Mouse (Mus musculus) T-cell, adult 2 months (primary cell): Measurements from ENCODE around the gene Atg7.

Source experiments
- DNase-seq: peaks from one replicate; pipeline ENCODE4 v3.0.0; 2022; ENCODE audit warnings: low spot score

The Atg7 gene

GRCm38 (mm10) chr6:114788663-114789062 is 145.8 kb downstream of the Atg7 start:
- no peak for DNase-seq

GRCm38 (mm10) chr6:114790084-114790483 is 147.2 kb downstream of the Atg7 start:
- DNase-seq = no peak

DNA sequence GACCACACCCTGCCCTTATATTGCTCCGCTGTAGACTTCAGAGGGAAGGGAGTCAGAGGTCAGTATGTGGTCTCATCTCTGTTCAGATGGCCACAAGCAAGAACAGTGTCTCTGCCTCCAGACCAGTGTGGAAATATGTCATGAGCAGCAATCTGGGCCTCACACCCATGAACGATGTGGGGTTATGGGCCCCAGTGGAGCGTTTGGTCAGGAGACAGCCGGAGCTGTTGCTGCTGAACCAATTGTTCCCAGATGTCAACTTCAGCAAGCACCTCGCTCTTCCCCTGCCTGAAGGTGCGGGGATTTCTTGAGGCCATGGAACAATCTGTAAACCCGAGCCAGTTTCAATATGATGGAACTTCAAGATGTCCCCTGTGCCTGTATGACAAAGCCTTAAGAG is 148.0 kb downstream of the Atg7 start:
- no peak for DNase-seq

- no peak for DNase-seq
Measured at GRCm38 (mm10) chr6:114791846-114792245, 148.9 kb downstream of the Atg7 start.

DNA sequence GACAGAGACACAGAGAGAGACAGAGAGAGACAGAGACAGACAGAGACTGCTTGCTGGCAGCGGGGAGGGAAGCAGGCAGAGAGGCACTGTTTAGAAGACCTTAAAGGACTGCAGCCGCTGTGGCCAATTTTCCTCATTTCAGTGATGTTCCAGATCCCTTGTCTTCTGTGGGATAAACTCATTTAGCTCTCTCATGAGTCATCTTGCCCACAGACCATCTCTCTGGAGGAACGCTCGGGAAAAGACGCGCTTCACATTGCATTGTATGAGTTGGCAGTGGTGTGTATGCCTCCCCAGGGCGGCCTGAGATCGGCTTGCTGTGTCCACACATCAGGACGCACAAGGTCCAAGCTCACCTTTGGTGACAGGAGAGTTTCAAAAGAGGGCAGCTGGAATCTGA is 151.8 kb downstream of the Atg7 start:
- no peak for DNase-seq

GRCm38 (mm10) chr6:114795706-114796325 is 152.9 kb downstream of the Atg7 start:
- DNase-seq = no peak

- DNase-seq = no peak
Measured at GRCm38 (mm10) chr6:114797901-114798300, 155.0 kb downstream of the Atg7 start.

- no peak for DNase-seq
Measured at GRCm38 (mm10) chr6:114798715-114799114, 155.8 kb downstream of the Atg7 start.

DNA sequence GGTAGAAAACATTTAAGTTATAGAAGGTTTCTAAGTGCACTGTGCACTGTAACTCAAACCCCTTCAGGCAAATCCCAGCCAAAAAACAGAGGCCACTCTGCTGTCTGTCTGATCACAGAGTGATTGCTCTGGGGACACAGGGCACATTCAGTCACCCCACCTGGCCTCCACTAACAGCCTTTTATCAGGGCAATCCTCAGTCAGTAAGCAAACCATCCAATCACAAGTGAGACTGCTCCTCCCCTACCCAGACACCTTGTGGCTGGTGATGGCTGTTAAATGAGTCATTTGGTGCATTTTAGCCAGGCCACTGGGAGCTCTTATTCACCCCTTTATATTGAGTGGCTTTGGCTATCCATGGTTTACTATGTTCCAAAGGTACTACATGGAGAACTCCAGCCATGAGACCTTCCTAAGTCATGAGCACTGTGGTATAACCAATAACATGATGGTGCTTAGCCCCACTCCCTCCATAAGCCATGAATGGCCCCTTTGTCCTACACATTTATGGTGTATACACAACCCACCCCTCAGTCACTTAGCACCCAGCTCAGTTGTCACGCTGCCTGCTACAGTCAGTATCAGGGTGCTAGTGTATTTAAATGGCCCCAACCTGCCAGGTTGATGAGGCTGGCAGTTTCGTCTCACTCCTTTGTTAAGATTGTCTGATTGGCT is 157.5 kb downstream of the Atg7 start:
- DNase-seq = no peak

- DNase-seq = no peak
Measured at GRCm38 (mm10) chr6:114803915-114804535, 161.1 kb downstream of the Atg7 start.

DNA sequence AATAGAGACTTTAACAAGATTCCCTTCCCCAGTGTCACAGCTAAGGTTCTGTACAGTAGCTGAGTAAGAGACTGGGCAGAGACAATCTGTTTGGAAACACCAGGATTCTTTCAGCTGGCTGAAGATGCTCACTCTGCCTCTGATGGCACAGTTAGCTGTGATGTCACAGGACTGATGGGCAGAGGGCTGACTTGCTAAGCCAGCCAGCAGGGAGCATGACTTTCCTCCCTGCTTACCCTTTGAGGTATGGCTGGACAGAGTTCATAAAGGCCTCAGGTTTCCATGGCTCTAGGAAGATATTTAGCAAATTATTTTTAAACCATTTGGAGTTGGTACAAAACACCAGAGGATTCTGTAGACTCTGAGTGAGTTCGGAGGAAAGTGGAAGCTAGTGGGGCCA is 162.0 kb downstream of the Atg7 start:
- no peak for DNase-seq

GRCm38 (mm10) chr6:114805927-114806326 is 163.0 kb downstream of the Atg7 start:
- DNase-seq = no peak

- no peak for DNase-seq
Measured at GRCm38 (mm10) chr6:114807474-114807873, 164.6 kb downstream of the Atg7 start.

DNA sequence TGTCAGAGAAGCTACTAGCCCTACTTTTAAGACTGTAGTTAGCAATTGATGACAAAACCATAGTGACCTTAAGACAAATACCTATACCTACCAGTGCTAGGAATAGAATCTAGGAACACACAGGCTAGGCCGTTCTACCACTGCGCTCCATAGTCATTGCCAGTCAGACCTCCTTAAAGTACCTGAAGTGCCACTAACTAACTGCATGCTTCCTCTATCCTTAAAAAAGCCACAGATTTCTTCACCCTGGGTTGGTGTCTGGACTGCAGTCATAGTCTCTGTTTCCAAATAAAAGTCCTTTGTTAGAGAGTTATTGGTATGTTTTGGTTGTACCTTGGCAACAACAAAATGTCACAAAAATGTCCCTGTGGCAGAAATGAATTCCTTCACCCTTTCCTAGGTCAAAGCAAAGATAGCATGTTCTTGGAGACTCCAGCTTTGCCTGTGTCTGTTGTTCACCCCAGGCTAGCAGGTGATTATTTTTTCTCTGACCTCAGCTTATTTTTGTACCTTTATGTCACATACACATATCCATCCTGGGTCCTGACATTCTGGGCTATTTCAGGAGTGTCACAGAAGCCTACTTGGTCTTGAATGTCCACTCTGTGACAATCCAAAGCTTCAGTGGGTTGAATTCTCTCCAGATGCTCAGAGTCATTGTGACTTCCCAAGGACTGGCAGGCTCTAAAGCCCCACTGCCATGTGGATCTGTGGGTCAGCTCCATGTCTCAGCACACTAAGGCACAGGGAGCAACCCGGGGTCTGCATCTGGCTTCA is 165.9 kb downstream of the Atg7 start:
- no peak for DNase-seq

GRCm38 (mm10) chr6:114809431-114809811 is 166.5 kb downstream of the Atg7 start:
- no peak for DNase-seq

DNA sequence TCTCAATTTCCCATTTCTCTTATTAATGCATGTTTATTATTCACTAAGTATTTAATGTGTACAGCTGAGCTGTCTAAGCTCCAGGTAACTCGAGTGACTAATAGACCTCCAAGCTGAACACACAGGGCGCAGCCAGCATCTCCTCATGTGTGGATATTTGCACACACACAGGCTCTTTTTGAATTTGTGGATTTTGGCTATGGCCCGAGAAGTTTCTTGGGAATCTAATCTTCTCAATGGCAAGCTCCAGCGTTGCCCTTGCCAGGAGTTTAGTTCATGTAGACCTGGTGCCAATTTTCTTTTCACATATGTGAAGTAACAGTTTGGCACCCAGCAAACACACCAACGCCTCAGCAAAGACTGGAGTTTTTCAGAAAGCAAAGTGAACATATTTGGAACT is 169.4 kb downstream of the Atg7 start:
- no peak for DNase-seq

GRCm38 (mm10) chr6:114812779-114813178 is 169.9 kb downstream of the Atg7 start:
- DNase-seq = no peak

GRCm38 (mm10) chr6:114814199-114814881 is 171.4 kb downstream of the Atg7 start:
- no peak for DNase-seq

GRCm38 (mm10) chr6:114814882-114815650 is 172.2 kb downstream of the Atg7 start:
- peak; percentile 38 for DNase-seq

DNA sequence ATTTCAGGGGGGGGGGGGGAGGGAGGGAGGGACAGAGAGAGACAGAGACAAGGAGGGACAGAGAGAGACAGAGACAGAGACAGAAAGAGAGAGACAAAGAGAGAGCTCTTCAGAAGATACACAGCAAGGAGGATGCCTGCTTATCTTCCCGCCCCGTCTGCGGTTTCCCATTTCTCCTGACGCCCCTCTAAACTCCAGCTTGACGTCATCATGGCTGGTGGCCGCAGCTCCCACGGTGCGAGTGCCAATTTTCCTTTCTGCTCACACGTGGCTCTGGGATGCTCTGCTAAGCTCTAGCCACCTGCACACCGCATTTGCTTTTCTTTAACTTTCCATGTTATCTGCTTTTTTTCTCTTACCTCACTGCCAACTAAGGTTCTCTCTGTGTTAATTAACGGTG is 175.1 kb downstream of the Atg7 start:
- no peak for DNase-seq

DNA sequence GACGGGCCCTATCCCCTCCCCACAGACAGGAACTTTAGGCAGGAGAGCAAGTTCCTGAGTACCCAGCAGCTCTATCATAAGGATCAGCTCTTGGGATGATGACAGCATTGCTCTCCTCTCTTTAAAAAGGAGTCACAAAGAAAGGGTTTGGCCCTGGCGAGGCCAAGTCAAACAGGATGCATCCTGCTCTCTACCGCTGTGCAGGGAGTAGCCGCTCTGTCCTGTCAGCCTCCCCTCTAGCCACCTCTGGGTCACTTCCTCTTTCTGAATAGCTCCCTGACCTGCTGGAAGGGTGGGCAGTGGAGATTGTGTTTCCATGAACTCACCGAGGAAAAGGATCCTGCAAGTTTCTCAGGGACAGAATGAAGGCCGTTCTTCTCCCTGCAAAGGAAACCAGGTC is 175.6 kb downstream of the Atg7 start:
- DNase-seq = no peak
